Mouse (Mus musculus) right cerebral cortex, postnatal 14 days (tissue): ENCODE results near the gene Opcml.

Source experiments
- DNase-seq: peaks from one replicate; pipeline ENCODE4 v3.0.0; 2022

Gene Opcml

GRCm38 (mm10) chr9:28261078-28261753 is 470.6 kb downstream of the Opcml start:
- DNase-seq = peak; percentile 70

GRCm38 (mm10) chr9:28262021-28262420 is 471.4 kb downstream of the Opcml start:
- DNase-seq = no peak

GRCm38 (mm10) chr9:28262896-28263295 is 472.3 kb downstream of the Opcml start:
- DNase-seq = no peak

- DNase-seq = peak; percentile 16
These were observed 474.2 kb downstream of the Opcml start for GRCm38 (mm10) chr9:28264761-28265160.

- no peak for DNase-seq
These were observed 483.2 kb downstream of the Opcml start for GRCm38 (mm10) chr9:28273816-28274215.

GRCm38 (mm10) chr9:28278555-28278954 is 488.0 kb downstream of the Opcml start:
- no peak for DNase-seq

- DNase-seq = no peak
These were observed 490.4 kb downstream of the Opcml start for GRCm38 (mm10) chr9:28281025-28281424.

- DNase-seq = no peak
These were observed 491.0 kb downstream of the Opcml start for GRCm38 (mm10) chr9:28281571-28281970.

- DNase-seq = no peak
These were observed 494.4 kb downstream of the Opcml start for GRCm38 (mm10) chr9:28285016-28285415.

- DNase-seq = no peak
These were observed 495.8 kb downstream of the Opcml start for GRCm38 (mm10) chr9:28286384-28286783.

- DNase-seq = no peak
These were observed 496.9 kb downstream of the Opcml start for GRCm38 (mm10) chr9:28287485-28287884.

GRCm38 (mm10) chr9:28289696-28290330 is 499.2 kb downstream of the Opcml start:
- peak; percentile 17 for DNase-seq

GRCm38 (mm10) chr9:28303659-28304058 is 513.1 kb downstream of the Opcml start:
- DNase-seq = no peak

- DNase-seq = no peak
These were observed 516.0 kb downstream of the Opcml start for GRCm38 (mm10) chr9:28306364-28307121.

GRCm38 (mm10) chr9:28307122-28307430 is 516.5 kb downstream of the Opcml start:
- DNase-seq = no peak

GRCm38 (mm10) chr9:28307481-28308050 is 517.0 kb downstream of the Opcml start:
- DNase-seq = no peak

GRCm38 (mm10) chr9:28317881-28318280 is 527.3 kb downstream of the Opcml start:
- no peak for DNase-seq

- DNase-seq = no peak
These were observed 528.6 kb downstream of the Opcml start for GRCm38 (mm10) chr9:28319021-28319755.

- DNase-seq = no peak
These were observed 529.2 kb downstream of the Opcml start for GRCm38 (mm10) chr9:28319802-28320201.

- peak; percentile 10 for DNase-seq
These were observed 537.4 kb downstream of the Opcml start for GRCm38 (mm10) chr9:28327985-28328384.

- no peak for DNase-seq
These were observed 537.9 kb downstream of the Opcml start for GRCm38 (mm10) chr9:28328434-28328833.

- no peak for DNase-seq
These were observed 538.9 kb downstream of the Opcml start for GRCm38 (mm10) chr9:28329477-28329876.
